Mouse (Mus musculus): ENCODE results near the gene Ccdc146.

- TF ChIP-seq CTCF (IDR thresholded peaks at IDR 0.05; ENCODE audit: insufficient read depth, low read length) (no peak), POLR2A (IDR thresholded peaks at IDR 0.05; ENCODE audit: borderline replicate concordance, extremely low read depth, low read depth, low read length) (no peak)
Observed at GRCm38 (mm10) chr5:21413322-21413721, 11.2 kb downstream of the Ccdc146 start.

Data from lung, adult 2 months (tissue).